Mouse (Mus musculus) heart, embryonic 13.5 days (tissue): ENCODE data around the gene Rftn1. TPM values are rescaled to one million over a fixed set of nuclear protein-coding genes. Genes with fewer than 3 reads are reported as not detected.
A peak's percentile ranks its signal among the peaks of the same experiment; 100 is the strongest.

Experiments
- ATAC-seq: fragments of 200-750 bp; cut with Nextera tagmentation; 2 replicates; pipeline ENCODE4 v1.8.0; 2017; ENCODE audit warnings: moderate TSS enrichment; ENCODE audit not compliant: insufficient number of reproducible peaks, low FRiP score, low TSS enrichment; ENCODE audit errors: extremely low read depth
- H3K27ac ChIP-seq: fragments of 300-500 bp; sonication (generic); replicated peaks from 2 replicates; pipeline ENCODE4 v1.5.1; 2015; ENCODE audit warnings: moderate library complexity, mild to moderate bottlenecking, inconsistent platforms
- H3K27me3 ChIP-seq: fragments of 300-500 bp; sonication (generic); replicated peaks from 2 replicates; pipeline ENCODE4 v1.6.1; 2015; ENCODE audit warnings: mild to moderate bottlenecking, inconsistent platforms
- H3K36me3 ChIP-seq: fragments of 300-500 bp; sonication (generic); 2 replicates; pipeline ENCODE4 v1.6.1; 2015; ENCODE audit warnings: mild to moderate bottlenecking, inconsistent platforms
- H3K4me1 ChIP-seq: fragments of 300-500 bp; sonication (generic); 2 replicates; pipeline ENCODE4 v1.6.1; 2015; ENCODE audit warnings: inconsistent platforms
- H3K4me2 ChIP-seq: fragments of 300-500 bp; sonication (generic); 2 replicates; pipeline ENCODE4 v1.6.1; 2015; ENCODE audit warnings: inconsistent platforms, mild to moderate bottlenecking, moderate library complexity
- H3K4me3 ChIP-seq: fragments of 300-500 bp; sonication (generic); 2 replicates; pipeline ENCODE4 v1.5.1; 2015; ENCODE audit warnings: moderate library complexity, mild to moderate bottlenecking, inconsistent platforms
- H3K9ac ChIP-seq: fragments of 300-500 bp; sonication (generic); 2 replicates; pipeline ENCODE4 v1.6.1; 2015; ENCODE audit warnings: inconsistent platforms, mild to moderate bottlenecking, moderate library complexity
- H3K9me3 ChIP-seq: fragments of 300-500 bp; sonication (generic); 2 replicates; pipeline ENCODE4 v1.6.1; 2016; ENCODE audit warnings: inconsistent platforms
- WGBS: fragments of 180-500 bp; shearing (Covaris S2); methylation state at CpG from one replicate; pipeline ENCODE4 v1.1.7; 2015; ENCODE audit warnings: mixed read lengths; 5-methylcytosine and 5-hydroxymethylcytosine counted together
- polyA plus RNA-seq: library from polyadenylated mRNA; unstranded; fragments of >200 nt; fragmentation: Nextera tagmentation; extraction: Ambion mirVana; gene quantifications from 2 replicates; pipeline ENCODE4 v1.2.1, GENCODE M21; 2015

Rftn1 gene
- 23.5 and 26.3 TPM in 2 replicates for polyA plus RNA-seq

- Histone ChIP-seq H3K27ac (peak within 1 kb of the TSS; percentile 68), H3K9me3 (no peaks in the 10 kb centered on the region), H3K4me3 (peak within 1 kb of the TSS; percentile 86), H3K9ac (peak within 1 kb of the TSS; percentile 89), H3K36me3 (no peaks in the 10 kb centered on the region), H3K4me1 (peaks cover 17% of the 10 kb centered on the region), H3K4me2 (peak within 1 kb of the TSS; percentile 98), H3K27me3 (peaks cover 27% of the 10 kb centered on the region)
- ATAC-seq = peak; percentile 11; the same call in 1 of the 2 replicates
- WGBS = 1% methylated on average over 77 of the region's 79 CpGs
Measured at GRCm38 (mm10) chr17:50190131-50191015, at the start of gene Rftn1. Rftn1 (minus strand) TSS chr17:50190674.

- Histone ChIP-seq H3K27ac (no peak overlapping the region), H3K36me3 (no peaks in the 10 kb centered on the region)
- WGBS = 43% methylated on average over 11 of the region's 11 CpGs
Measured at GRCm38 (mm10) chr17:50237818-50238610, 47.5 kb upstream of the Rftn1 start.

GRCm38 (mm10) chr17:50237436-50237709 lies 46.9 kb upstream of the Rftn1 start:
- 5% methylated on average over 8 of the region's 8 CpGs for WGBS
- Histone ChIP-seq H3K9me3 (no peaks in the 10 kb centered on the region), H3K4me3 (no peak overlapping the region), H3K36me3 (no peaks in the 10 kb centered on the region), H3K27ac (no peak overlapping the region), H3K27me3 (peaks cover 28% of the 10 kb centered on the region), H3K4me1 (peaks cover 3% of the 10 kb centered on the region; the same call in 1 of the 2 replicates), H3K9ac (no peak overlapping the region), H3K4me2 (no peak overlapping the region)
- no peak for ATAC-seq

More at GRCm38 (mm10) chr17:50237818-50238610, 47.5 kb upstream of the Rftn1 start:
- no peaks in the 10 kb centered on the region for H3K9me3 ChIP-seq
- H3K4me1 ChIP-seq = peaks cover under 1% of the 10 kb centered on the region; the same call in 1 of the 2 replicates
- H3K4me2 ChIP-seq = no peak overlapping the region
- no peak overlapping the region for H3K4me3 ChIP-seq
- no peak overlapping the region for H3K9ac ChIP-seq
- H3K27me3 ChIP-seq = peaks cover 28% of the 10 kb centered on the region
- no peak for ATAC-seq

GRCm38 (mm10) chr17:50236702-50237435 lies 46.4 kb upstream of the Rftn1 start:
- no peak overlapping the region for H3K4me3 ChIP-seq
- H3K36me3 ChIP-seq = no peaks in the 10 kb centered on the region
- H3K9ac ChIP-seq = no peak overlapping the region
- H3K27me3 ChIP-seq = peaks cover 28% of the 10 kb centered on the region
- no peak overlapping the region for H3K4me2 ChIP-seq
- WGBS = 53% methylated on average over 9 of the region's 9 CpGs
- peaks cover 3% of the 10 kb centered on the region; the same call in 1 of the 2 replicates for H3K4me1 ChIP-seq
- no peaks in the 10 kb centered on the region for H3K9me3 ChIP-seq
- no peak for ATAC-seq
- no peak overlapping the region for H3K27ac ChIP-seq

GRCm38 (mm10) chr17:50235943-50236701 lies 45.6 kb upstream of the Rftn1 start:
- Histone ChIP-seq H3K9me3 (no peaks in the 10 kb centered on the region), H3K27me3 (peaks cover 28% of the 10 kb centered on the region), H3K4me3 (no peak overlapping the region), H3K9ac (no peak overlapping the region; the same call in 1 of the 2 replicates), H3K4me1 (peaks cover 3% of the 10 kb centered on the region; the same call in 1 of the 2 replicates), H3K27ac (no peak overlapping the region), H3K4me2 (no peak overlapping the region), H3K36me3 (no peaks in the 10 kb centered on the region)
- WGBS = 65% methylated on average over 13 of the region's 13 CpGs
- ATAC-seq = no peak

- no peak overlapping the region for H3K4me3 ChIP-seq
- H3K9ac ChIP-seq = no peak overlapping the region
- no peaks in the 10 kb centered on the region for H3K36me3 ChIP-seq
- 88% methylated on average over 5 of the region's 5 CpGs for WGBS
- peaks cover 13% of the 10 kb centered on the region; the same call in 1 of the 2 replicates for H3K4me1 ChIP-seq
- H3K9me3 ChIP-seq = no peaks in the 10 kb centered on the region
- H3K27me3 ChIP-seq = peaks cover 13% of the 10 kb centered on the region
- no peak overlapping the region for H3K27ac ChIP-seq
- ATAC-seq = no peak
- no peak overlapping the region for H3K4me2 ChIP-seq
Measured at GRCm38 (mm10) chr17:50233956-50234355, 43.5 kb upstream of the Rftn1 start.

GRCm38 (mm10) chr17:50232821-50233220 lies 42.3 kb upstream of the Rftn1 start:
- 83% methylated on average over 11 of the region's 11 CpGs for WGBS
- Histone ChIP-seq H3K9ac (no peak overlapping the region), H3K27me3 (peaks cover 2% of the 10 kb centered on the region), H3K9me3 (no peaks in the 10 kb centered on the region), H3K4me2 (no peak overlapping the region), H3K4me1 (peaks cover 13% of the 10 kb centered on the region; the same call in 1 of the 2 replicates), H3K4me3 (no peak overlapping the region), H3K27ac (no peak overlapping the region), H3K36me3 (no peaks in the 10 kb centered on the region)
- ATAC-seq = no peak

GRCm38 (mm10) chr17:50231206-50231605 lies 40.7 kb upstream of the Rftn1 start:
- 87% methylated on average over 8 of the region's 8 CpGs for WGBS
- Histone ChIP-seq H3K4me3 (no peak overlapping the region), H3K27ac (no peak overlapping the region), H3K9ac (no peak overlapping the region), H3K4me1 (peaks cover 13% of the 10 kb centered on the region; the same call in 1 of the 2 replicates), H3K36me3 (no peaks in the 10 kb centered on the region), H3K27me3 (no peaks in the 10 kb centered on the region), H3K9me3 (no peaks in the 10 kb centered on the region), H3K4me2 (no peak overlapping the region)
- no peak for ATAC-seq

GRCm38 (mm10) chr17:50229534-50229933 lies 39.1 kb upstream of the Rftn1 start:
- H3K9ac ChIP-seq = no peak overlapping the region
- ATAC-seq = no peak
- H3K36me3 ChIP-seq = no peaks in the 10 kb centered on the region
- 44% methylated on average over 4 of the region's 4 CpGs for WGBS
- H3K9me3 ChIP-seq = no peaks in the 10 kb centered on the region
- no peak overlapping the region for H3K4me2 ChIP-seq
- peaks cover 13% of the 10 kb centered on the region; the same call in 1 of the 2 replicates for H3K4me1 ChIP-seq
- no peak overlapping the region for H3K4me3 ChIP-seq
- no peaks in the 10 kb centered on the region for H3K27me3 ChIP-seq
- H3K27ac ChIP-seq = 0 out of 2 replicates have a peak overlapping the region, but pooled peaks have one; percentile 3

- peak overlapping the region; percentile 19; the same call in 1 of the 2 replicates for H3K9ac ChIP-seq
- H3K4me2 ChIP-seq = no peak overlapping the region
- no peaks in the 10 kb centered on the region for H3K36me3 ChIP-seq
- no peaks in the 10 kb centered on the region for H3K9me3 ChIP-seq
- H3K27me3 ChIP-seq = no peaks in the 10 kb centered on the region
- H3K27ac ChIP-seq = no peak overlapping the region
- WGBS = 54% methylated on average over 7 of the region's 7 CpGs
- 0 out of 2 replicates have a peak, but pooled peaks cover 12% of the 10 kb centered on the region for H3K4me1 ChIP-seq
- H3K4me3 ChIP-seq = no peak overlapping the region
- no peak for ATAC-seq
Measured at GRCm38 (mm10) chr17:50227366-50227765, 36.9 kb upstream of the Rftn1 start.
